Mouse (Mus musculus): ENCODE data around the gene Sp3.
"Not testable (repeated sequence)": the region's sequence is repeated elsewhere in the genome, so short reads cannot be mapped to it uniquely, and the experiment has no call there.

Sp3 gene

GRCm38 (mm10) chr2:72992497-72992896 lies 12.3 kb upstream of the Sp3 start:
- no peak for DNase-seq (ENCODE audit: low read depth)

GRCm38 (mm10) chr2:72988945-72989344 lies 8.7 kb upstream of the Sp3 start:
- DNase-seq (ENCODE audit: low read depth): not testable (repeated sequence)

- DNase-seq (ENCODE audit: low read depth): no peak
These were observed 6.4 kb upstream of the Sp3 start, which contains the start of gene Gm11084 for GRCm38 (mm10) chr2:72986616-72987015. Gene Gm11084, minus strand, starts transcription at chr2:72986716.

GRCm38 (mm10) chr2:72985516-72985915 lies 5.3 kb upstream of the Sp3 start:
- no peak for DNase-seq (ENCODE audit: low read depth)

- DNase-seq (ENCODE audit: low read depth): no peak
These were observed 4.6 kb upstream of the Sp3 start for GRCm38 (mm10) chr2:72984806-72985205.

GRCm38 (mm10) chr2:72983211-72983610 lies 3.0 kb upstream of the Sp3 start:
- no peak for DNase-seq (ENCODE audit: low read depth)

GRCm38 (mm10) chr2:72982110-72982785 lies 2.0 kb upstream of the Sp3 start:
- no peak for DNase-seq (ENCODE audit: low read depth)

GRCm38 (mm10) chr2:72981441-72982109 lies 1.3 kb upstream of the Sp3 start:
- DNase-seq (ENCODE audit: low read depth): no peak

- DNase-seq (ENCODE audit: low read depth): no peak
These were observed 802 bp upstream of the Sp3 start for GRCm38 (mm10) chr2:72981075-72981420.

GRCm38 (mm10) chr2:72979659-72980071 lies 581 bp downstream of the Sp3 start:
- DNase-seq (ENCODE audit: low read depth): peak; percentile 64

GRCm38 (mm10) chr2:72978901-72979658 lies 1.2 kb downstream of the Sp3 start:
- DNase-seq (ENCODE audit: low read depth): peak; percentile 68

GRCm38 (mm10) chr2:72978473-72978872 lies 1.8 kb downstream of the Sp3 start:
- DNase-seq (ENCODE audit: low read depth): no peak

- DNase-seq (ENCODE audit: low read depth): no peak
These were observed 3.0 kb downstream of the Sp3 start for GRCm38 (mm10) chr2:72977272-72977671.

- no peak for DNase-seq (ENCODE audit: low read depth)
These were observed 4.2 kb downstream of the Sp3 start for GRCm38 (mm10) chr2:72976036-72976435.

- no peak for DNase-seq (ENCODE audit: low read depth)
These were observed 9.4 kb downstream of the Sp3 start for GRCm38 (mm10) chr2:72970831-72971230.

GRCm38 (mm10) chr2:72970302-72970701 lies 9.9 kb downstream of the Sp3 start:
- DNase-seq (ENCODE audit: low read depth): no peak

- no peak for DNase-seq (ENCODE audit: low read depth)
These were observed 11.7 kb downstream of the Sp3 start for GRCm38 (mm10) chr2:72968536-72968935.

- DNase-seq (ENCODE audit: low read depth): no peak
These were observed 14.8 kb downstream of the Sp3 start for GRCm38 (mm10) chr2:72965450-72965849.

GRCm38 (mm10) chr2:72956415-72956814 lies 23.8 kb downstream of the Sp3 start:
- no peak for DNase-seq (ENCODE audit: low read depth)

- DNase-seq (ENCODE audit: low read depth): peak; percentile 34
These were observed 27.3 kb downstream of the Sp3 start for GRCm38 (mm10) chr2:72952979-72953378.

- no peak for DNase-seq (ENCODE audit: low read depth)
These were observed 44.3 kb downstream of the Sp3 start for GRCm38 (mm10) chr2:72935937-72936336.

GRCm38 (mm10) chr2:72932186-72932585 lies 48.1 kb downstream of the Sp3 start:
- DNase-seq (ENCODE audit: low read depth): no peak

- DNase-seq (ENCODE audit: low read depth): no peak
These were observed 55.3 kb downstream of the Sp3 start for GRCm38 (mm10) chr2:72924981-72925380.

All from c-Kit-positive CD71-positive TER-119-negative erythroid progenitor cells, embryonic 14.5 days (primary cell).